Mouse (Mus musculus): ENCODE measurements around the gene Ccnk.

- no peak for TF ChIP-seq CTCF (IDR thresholded peaks at IDR 0.05; ENCODE audit: control insufficient read depth, insufficient read depth, insufficient replicate concordance, low read depth, low read length)
- no peak for TF ChIP-seq POLR2A (IDR thresholded peaks at IDR 0.05; ENCODE audit: control insufficient read depth, low read depth, low read length)
These were observed 39.8 kb downstream of the Ccnk start for GRCm38 (mm10) chr12:108219163-108219562.

Data from testis, adult 2 months (tissue).